Mouse (Mus musculus): ENCODE results near the gene Slc22a30. TPM values are rescaled to one million over a fixed set of nuclear protein-coding genes. Genes with fewer than 3 reads are reported as not detected.

The Slc22a30 gene
- 0.41 TPM for polyA plus RNA-seq (2014; fragmentation: Illumina TruSeq; extraction: RNeasy Lipid Tissue Mini Kit (QIAGEN cat#74804); ENCODE audit: low read depth, low replicate concordance)

GRCm38 (mm10) chr19:8405011-8405410 is at the start of gene Slc22a30:
Slc22a30 (minus strand) TSS chr19:8405111.

Other genes with a start within 250 kb of the Slc22a30 start
- gene Slc22a29, start 186.2 kb downstream of the Slc22a30 start, polyA plus RNA-seq (2014; fragmentation: Illumina TruSeq; extraction: RNeasy Lipid Tissue Mini Kit (QIAGEN cat#74804); ENCODE audit: low read depth, low replicate concordance), result 1.4 TPM
- gene Slc22a8, start 186.1 kb upstream of the Slc22a30 start, polyA plus RNA-seq (2014; fragmentation: Illumina TruSeq; extraction: RNeasy Lipid Tissue Mini Kit (QIAGEN cat#74804); ENCODE audit: low read depth, low replicate concordance), result not detected
- not detected for gene Slc22a6, start 212.9 kb upstream of the Slc22a30 start, polyA plus RNA-seq (2014; fragmentation: Illumina TruSeq; extraction: RNeasy Lipid Tissue Mini Kit (QIAGEN cat#74804); ENCODE audit: low read depth, low replicate concordance)

All from testis, adult 10 weeks (tissue).